Mouse (Mus musculus): ENCODE data around the gene S100a2. TPM values are rescaled to one million over a fixed set of nuclear protein-coding genes. Genes with fewer than 3 reads are reported as not detected.

S100a2 gene
- total RNA-seq (2023) = 1 to 10 TPM; 1.6 to 3.5 TPM

GRCm38 (mm10) chr3:90589947-90590346 lies at the start of gene S100a2:
Gene S100a2 (plus strand): TSS chr3:90590247.

GRCm38 (mm10) chr3:90560008-90560628 lies 29.9 kb upstream of the S100a2 start, which contains the start of gene S100a3:
Gene S100a3 (plus strand): TSS chr3:90560578.

GRCm38 (mm10) chr3:90601486-90602110 lies 11.6 kb downstream of the S100a2 start, which contains the start of gene Gm42674:
Gene Gm42674 (plus strand): TSS chr3:90601904.

GRCm38 (mm10) chr3:90603623-90604022 lies 13.6 kb downstream of the S100a2 start, which contains the start of gene S100a4:
Gene S100a4 (plus strand): TSS chr3:90603771.

GRCm38 (mm10) chr3:90608223-90608622 lies 18.2 kb downstream of the S100a2 start, which contains the start of gene S100a5:
Gene S100a5 (plus strand): TSS chr3:90608523.

GRCm38 (mm10) chr3:90612728-90613291 lies 22.8 kb downstream of the S100a2 start, which contains the start of gene S100a6:
Gene S100a6 (plus strand): TSS chr3:90612882.

Other genes starting within 250 kb of the S100a2 start
- gene Slc27a3, start 200.3 kb upstream of the S100a2 start, total RNA-seq (2023) = 1 to 10 TPM; 1.3 to 1.6 TPM
- gene Ints3, start 156.6 kb upstream of the S100a2 start, total RNA-seq (2023) = 10 to 100 TPM; 41.6 to 47.1 TPM
- gene Npr1, start 124.4 kb upstream of the S100a2 start, total RNA-seq (2023) = under 1 TPM; 0.24 to 0.53 TPM
- gene Ilf2, start 114.1 kb upstream of the S100a2 start, total RNA-seq (2023) = 10 to 100 TPM; 48.3 to 54.9 TPM
- 10 to 100 TPM; 29.9 to 34.6 TPM for gene Snapin, start 99.2 kb upstream of the S100a2 start, total RNA-seq (2023)
- 10 to 100 TPM; 71.9 to 85.5 TPM for gene Chtop, start 80.7 kb upstream of the S100a2 start, total RNA-seq (2023)
- 10 to 100 TPM; 20.7 to 24.0 TPM for gene S100a1, start 75.9 kb upstream of the S100a2 start, total RNA-seq (2023)
- gene S100a13, start 75.8 kb upstream of the S100a2 start, total RNA-seq (2023) = 10 to 100 TPM; 37.9 to 38.8 TPM
- under 1 TPM in 1 of 2 experiments, not detected in 1; 0.69 TPM for gene S100a14, start 63.4 kb upstream of the S100a2 start, total RNA-seq (2023)
- not detected for gene S100a16, start 53.0 kb upstream of the S100a2 start, total RNA-seq (2023)
- 1 to 10 TPM; 5.8 to 6.8 TPM for gene S100a3, start 29.7 kb upstream of the S100a2 start, total RNA-seq (2023)
- gene Gm42674, start 11.7 kb downstream of the S100a2 start, total RNA-seq (2023) = not detected
- 100 to 1,000 TPM; 261 to 505 TPM for gene S100a4, start 13.5 kb downstream of the S100a2 start, total RNA-seq (2023)
- gene S100a5, start 18.3 kb downstream of the S100a2 start, total RNA-seq (2023) = not detected
- 1,000 to 10,000 TPM; 1,472 to 1,540 TPM for gene S100a6, start 22.6 kb downstream of the S100a2 start, total RNA-seq (2023)
- 1 to 10 TPM; 1.4 to 1.6 TPM for gene S100a7a, start 63.8 kb downstream of the S100a2 start, total RNA-seq (2023)
- gene S100a8, start 78.7 kb downstream of the S100a2 start, total RNA-seq (2023) = over 10,000 TPM; 44,455 to 51,539 TPM
- over 10,000 TPM; 52,893 to 61,962 TPM for gene S100a9, start 105.5 kb downstream of the S100a2 start, total RNA-seq (2023)
- gene Pglyrp4, start 136.7 kb downstream of the S100a2 start, total RNA-seq (2023) = 1 to 10 TPM in 1 of 2 experiments, under 1 TPM in 1; 0.55 to 1.7 TPM
- not detected for gene Gm5849, start 187.6 kb downstream of the S100a2 start, total RNA-seq (2023)